Mouse (Mus musculus): Measurements from ENCODE around the gene Raph1.

- TF ChIP-seq EP300 (IDR thresholded peaks at IDR 0.05; ENCODE audit: low read depth) (no peak), CTCF (IDR thresholded peaks at IDR 0.05; ENCODE audit: low read depth) (no peak)
Measured at GRCm38 (mm10) chr1:60579886-60580285, 13.0 kb upstream of the Raph1 start.

Data from heart, postnatal 0 days (tissue).